Mouse (Mus musculus) heart, postnatal 0 days (tissue): Measurements from ENCODE around the gene Edn3.

Experiments used
- CTCF ChIP-seq: IDR thresholded peaks from 2 replicates; pipeline ENCODE4 v1.5.1; 2016; ENCODE audit warnings: antibody characterized with exemption, control low read depth, low read depth
- EP300 ChIP-seq: IDR thresholded peaks from 2 replicates; pipeline ENCODE4 v1.6.1; 2016; ENCODE audit warnings: antibody characterized with exemption, low read depth

DNA sequence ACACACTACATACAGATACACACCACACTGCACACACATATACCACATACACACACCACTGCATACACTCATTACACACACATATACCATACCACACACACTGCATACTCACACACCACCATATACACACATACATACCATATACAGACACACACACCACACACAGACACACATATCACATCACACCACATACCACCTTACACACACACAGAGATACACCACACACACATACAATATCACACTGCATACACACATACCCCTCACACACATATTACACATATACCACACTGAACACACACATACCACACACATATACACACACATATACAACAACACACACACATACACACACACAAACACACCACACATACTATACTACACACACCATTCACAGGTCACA is 44.5 kb upstream of the Edn3 start:
- no peak for TF ChIP-seq CTCF
- TF ChIP-seq EP300 = no peak
